ENCODE assay signal across 13 mouse cellular contexts in genomic region chr2:141618257-141618656, GRCm38 (mm10).
DNase-seq lines count a peak whose midpoint lies in the region; ATAC-seq lines count a peak whose summit lies in the region.
"Had no signal": no experiment of that assay in that cellular context is flagged by ENCODE, and none has a peak within 500 bp of the region (broad histone marks: within the 10 kb centered on the region; RNA-seq: fewer than 3 reads in every experiment).

No protein-coding gene starts in this region.

- no peak for DNase-seq in frontal cortex, postnatal 25 days (ENCODE audit: low spot score in 2 of 2)
- DNase-seq in cerebellum, postnatal 36 days: peak; percentile 89 to 90
- peak; percentile 85 to 88 for DNase-seq in layer of hippocampus, postnatal 36 days
- DNase-seq in lung, adult 18-20 months: no peak
- DNase-seq in thymus, adult 18-20 months: no peak
- DNase-seq in spleen, postnatal 10 days (ENCODE audit: low spot score in 2 of 2): no peak
- DNase-seq: adrenal gland, adult 8-10 months; embryo, embryonic 11 days; heart, adult 2 months; heart, postnatal 4 days; lung, adult 2 months had no signal

- ATAC-seq in frontal cortex, adult (ENCODE audit: low TSS enrichment): peak; percentile 47; the same call in 1 of the 2 replicates
- peak; percentile 98 for ATAC-seq in cerebellum, adult (ENCODE audit: insufficient number of reproducible peaks, low FRiP score, low TSS enrichment)

Comparison
In these comparisons a context has a peak if more than half of its experiments do, and no peak if none do; other contexts are left out.
1. DNase-seq: peak in cerebellum, postnatal 36 days (2 of 2) and layer of hippocampus, postnatal 36 days (2 of 2); none in frontal cortex, postnatal 25 days (0 of 2), lung, adult 18-20 months (0 of 2), thymus, adult 18-20 months (0 of 2) and spleen, postnatal 10 days (0 of 2).